23 mouse cellular contexts compared by ENCODE assay signal in genomic region chr2:28569903-28570302, GRCm38 (mm10). TPM values are rescaled to one million over a fixed set of nuclear protein-coding genes. Genes with fewer than 3 reads are reported as not detected.
DNase-seq lines count a peak whose midpoint lies in the region; ATAC-seq and TF ChIP-seq lines count a peak whose summit lies in the region.
"Had no signal": no experiment of that assay in that cellular context is flagged by ENCODE, and none has a peak within 500 bp of the region (broad histone marks: within the 10 kb centered on the region; RNA-seq: fewer than 3 reads in every experiment).

No protein-coding gene starts in this region.

- H3K9ac ChIP-seq in heart, adult 2 months (ENCODE audit: low read depth, low read length) = no peak overlapping the region
- H3K9ac ChIP-seq in lung, postnatal 0 days (replicated peaks; ENCODE audit: low read depth) = no peak overlapping the region
- H3K9ac ChIP-seq in kidney, embryonic 16.5 days (replicated peaks; ENCODE audit: low read length) = no peak overlapping the region
- H3K9ac ChIP-seq: heart, embryonic 15.5 days; hindbrain, embryonic 13.5 days; liver, embryonic 12.5 days; midbrain, embryonic 15.5 days had no signal

- no peak for TF ChIP-seq CTCF in heart, adult 2 months (IDR thresholded peaks at IDR 0.05)
- TF ChIP-seq CTCF in lung, postnatal 0 days (IDR thresholded peaks at IDR 0.05) = no peak

- no peaks in the 10 kb centered on the region for H3K79me2 ChIP-seq in heart, adult 2 months (replicated peaks; ENCODE audit: control insufficient read depth, insufficient read depth, low read length)

- ATAC-seq in lung, postnatal 0 days = peak; percentile 86
- no peak for ATAC-seq in kidney, embryonic 16.5 days (ENCODE audit: low FRiP score, low TSS enrichment)
- ATAC-seq: forebrain, embryonic 16.5 days; intestine, embryonic 16.5 days; liver, embryonic 12.5 days; midbrain, embryonic 15.5 days had no signal

- H3K27me3 ChIP-seq in heart, adult 2 months (ENCODE audit: control insufficient read depth, insufficient read depth, low read length) = no peaks in the 10 kb centered on the region
- H3K27me3 ChIP-seq in lung, postnatal 0 days (replicated peaks; ENCODE audit: insufficient read depth, low read length) = no peaks in the 10 kb centered on the region
- no peaks in the 10 kb centered on the region for H3K27me3 ChIP-seq in kidney, embryonic 16.5 days (ENCODE audit: insufficient read depth, low read length)
- H3K27me3 ChIP-seq: CH12.LX; heart, embryonic 15.5 days; hindbrain, embryonic 13.5 days; liver, embryonic 12.5 days; midbrain, embryonic 15.5 days had no signal

- H3K4me2 ChIP-seq in lung, postnatal 0 days (replicated peaks; ENCODE audit: low read depth, low read length) = no peak overlapping the region
- no peak overlapping the region for H3K4me2 ChIP-seq in kidney, embryonic 16.5 days (replicated peaks; ENCODE audit: low read depth, low read length)
- H3K4me2 ChIP-seq: heart, embryonic 15.5 days; hindbrain, embryonic 13.5 days; liver, embryonic 12.5 days; midbrain, embryonic 15.5 days had no signal

- TF ChIP-seq POLR2A in heart, adult 2 months (IDR thresholded peaks at IDR 0.05; ENCODE audit: insufficient read depth, low read depth, low read length) = no peak

- intact Hi-C loops in heart, postnatal 10 days (cut with DNase I) = no loop called here
- intact Hi-C loops in heart, adult 2 months (cut with DNase I) = no loop called here
- intact Hi-C loops in left cerebral cortex, postnatal 36 days (cut with DNase I) = no loop called here

- peaks cover 9% of the 10 kb centered on the region for H3K4me1 ChIP-seq in heart, adult 2 months (ENCODE audit: control insufficient read depth, insufficient read depth, low read length)
- H3K4me1 ChIP-seq in lung, postnatal 0 days (ENCODE audit: insufficient read depth, low read depth, low read length) = no peaks in the 10 kb centered on the region
- H3K4me1 ChIP-seq in kidney, embryonic 16.5 days (ENCODE audit: insufficient read depth, low read length) = no peaks in the 10 kb centered on the region
- H3K4me1 ChIP-seq: heart, embryonic 15.5 days; hindbrain, embryonic 13.5 days; liver, embryonic 12.5 days; midbrain, embryonic 15.5 days had no signal

- WGBS in heart, adult 2 months = 77% methylated on average over 3 of the region's 3 CpGs
- WGBS in lung, postnatal 0 days = 62% methylated on average over 2 of the region's 3 CpGs
- WGBS in kidney, embryonic 16.5 days = 82% methylated on average over 3 of the region's 3 CpGs

- H3K4me3 ChIP-seq in heart, adult 2 months = no peak overlapping the region
- no peak overlapping the region for H3K4me3 ChIP-seq in lung, postnatal 0 days (ENCODE audit: low read depth, low read length)
- H3K4me3 ChIP-seq in kidney, embryonic 16.5 days (ENCODE audit: low read length) = no peak overlapping the region
- H3K4me3 ChIP-seq: gastrocnemius, adult 2 months; heart, embryonic 15.5 days; hindbrain, embryonic 13.5 days; layer of hippocampus, adult 2 months; liver, embryonic 12.5 days; midbrain, embryonic 15.5 days had no signal

- TF ChIP-seq EP300 in heart, adult 2 months (IDR thresholded peaks at IDR 0.05; ENCODE audit: insufficient read depth, low read depth, low read length) = no peak
- no peak for TF ChIP-seq EP300 in lung, postnatal 0 days (IDR thresholded peaks at IDR 0.05)

- peak; percentile 48 to 51 for DNase-seq in heart, postnatal 10 days
- no peak for DNase-seq in heart, adult 2 months
- DNase-seq in NIH3T3 (ENCODE audit: low read depth) = peak; percentile 47
- DNase-seq in hindlimb bud, embryonic 11.5 days (ENCODE audit: extremely low spot score, low read depth, low spot score) = peak; percentile 14
- DNase-seq in lung, postnatal 0 days (ENCODE audit: low spot score) = peak; percentile 56
- DNase-seq in cerebellum, postnatal 14 days = no peak
- DNase-seq in left cerebral cortex, postnatal 36 days (ENCODE audit: low spot score in 2 of 2) = no peak
- DNase-seq: adrenal gland, postnatal 10 days; cerebellum, adult 11 months; gastrocnemius, adult 2 months had no signal

- H3K9me3 ChIP-seq in lung, postnatal 0 days (ENCODE audit: low read length) = no peaks in the 10 kb centered on the region
- no peaks in the 10 kb centered on the region for H3K9me3 ChIP-seq in kidney, embryonic 16.5 days (ENCODE audit: low read length)
- H3K9me3 ChIP-seq: heart, embryonic 15.5 days; hindbrain, embryonic 13.5 days; liver, embryonic 12.5 days; midbrain, embryonic 15.5 days had no signal

- H3K36me3 ChIP-seq in heart, adult 2 months (ENCODE audit: control insufficient read depth, insufficient read depth, low read length) = no peaks in the 10 kb centered on the region
- H3K36me3 ChIP-seq in lung, postnatal 0 days (ENCODE audit: insufficient read depth, low read length) = peaks cover 37% of the 10 kb centered on the region
- peaks cover 90% of the 10 kb centered on the region for H3K36me3 ChIP-seq in kidney, embryonic 16.5 days (ENCODE audit: insufficient read depth, low read length)

- H3K27ac ChIP-seq in heart, adult 2 months = no peak overlapping the region
- H3K27ac ChIP-seq in lung, postnatal 0 days (ENCODE audit: low read length) = no peak overlapping the region
- no peak overlapping the region for H3K27ac ChIP-seq in kidney, embryonic 16.5 days (ENCODE audit: low read length)
- H3K27ac ChIP-seq: gastrocnemius, adult 2 months; heart, embryonic 15.5 days; hindbrain, embryonic 13.5 days; kidney, postnatal 0 days; layer of hippocampus, adult 2 months; liver, embryonic 12.5 days; midbrain, embryonic 15.5 days had no signal

RNA-seq across cellular contexts. Expression of gene Cel, which starts 6.7 kb away (rescaled TPM):
- total RNA-seq in heart, postnatal 10 days (2021) = not detected
- total RNA-seq in heart, adult 2 months (2021) = not detected
- polyA plus RNA-seq in heart, adult 2 months (2012; rRNA removed) = not detected in 2 replicates
- polyA plus RNA-seq in lung, postnatal 0 days (2015; fragmentation: Nextera tagmentation; extraction: Ambion mirVana) = 0.46 TPM in 1 of 2 replicates, not detected in the other
- polyA plus RNA-seq in kidney, embryonic 16.5 days (2015; fragmentation: Nextera tagmentation; extraction: Ambion mirVana) = not detected in 2 replicates
- not detected for total RNA-seq in left cerebral cortex, postnatal 36 days (2021)
- total RNA-seq: CH12.LX; gastrocnemius, adult 2 months; granulocyte monocyte progenitor cell, adult 5-6 weeks; layer of hippocampus, adult 2 months; left cerebral cortex, adult 8-10 months had no signal
- polyA plus RNA-seq: forebrain, embryonic 16.5 days; kidney, postnatal 0 days; liver, embryonic 12.5 days had no signal

RNA-seq across cellular contexts. Expression of gene Gtf3c5, which starts 13.6 kb away (rescaled TPM):
- total RNA-seq in heart, postnatal 10 days (2021) = 10 to 100 TPM; 14.1 to 15.4 TPM
- total RNA-seq in heart, adult 2 months (2021) = 10 to 100 TPM; 11.0 to 12.2 TPM
- polyA plus RNA-seq in heart, adult 2 months (2012; rRNA removed) = 14.3 and 21.9 TPM in 2 replicates
- polyA plus RNA-seq in lung, postnatal 0 days (2015; fragmentation: Nextera tagmentation; extraction: Ambion mirVana) = 15.8 and 18.9 TPM in 2 replicates
- 48.5 and 49.7 TPM in 2 replicates for polyA plus RNA-seq in kidney, embryonic 16.5 days (2015; fragmentation: Nextera tagmentation; extraction: Ambion mirVana)
- total RNA-seq in left cerebral cortex, postnatal 36 days (2021) = 10 to 100 TPM; 17.9 to 18.6 TPM

RNA-seq across cellular contexts. Expression of gene Gfi1b, which starts 51.9 kb away (rescaled TPM):
- total RNA-seq in heart, postnatal 10 days (2021) = not detected
- not detected for total RNA-seq in heart, adult 2 months (2021)
- 0.12 TPM in 2 replicates for polyA plus RNA-seq in heart, adult 2 months (2012; rRNA removed)
- 0.94 and 1.0 TPM in 2 replicates for polyA plus RNA-seq in lung, postnatal 0 days (2015; fragmentation: Nextera tagmentation; extraction: Ambion mirVana)
- 0.33 and 0.42 TPM in 2 replicates for polyA plus RNA-seq in kidney, embryonic 16.5 days (2015; fragmentation: Nextera tagmentation; extraction: Ambion mirVana)
- not detected for total RNA-seq in left cerebral cortex, postnatal 36 days (2021)
- total RNA-seq: gastrocnemius, adult 2 months; layer of hippocampus, adult 2 months; left cerebral cortex, adult 8-10 months had no signal
- polyA plus RNA-seq: cortical plate, adult 2 months; forebrain, embryonic 16.5 days; midbrain, embryonic 15.5 days had no signal

RNA-seq across cellular contexts. Expression of gene Ralgds, which starts 57.0 kb away (rescaled TPM):
- total RNA-seq in heart, postnatal 10 days (2021) = 10 to 100 TPM; 20.6 to 26.6 TPM
- 10 to 100 TPM in 1 of 2 experiments, 1 to 10 TPM in 1; 9.7 to 12.2 TPM for total RNA-seq in heart, adult 2 months (2021)
- 19.5 and 24.8 TPM in 2 replicates for polyA plus RNA-seq in heart, adult 2 months (2012; rRNA removed)
- polyA plus RNA-seq in lung, postnatal 0 days (2015; fragmentation: Nextera tagmentation; extraction: Ambion mirVana) = 24.4 and 29.1 TPM in 2 replicates
- polyA plus RNA-seq in kidney, embryonic 16.5 days (2015; fragmentation: Nextera tagmentation; extraction: Ambion mirVana) = 24.7 and 28.7 TPM in 2 replicates
- 10 to 100 TPM; 82.7 to 82.8 TPM for total RNA-seq in left cerebral cortex, postnatal 36 days (2021)

Comparison
In these comparisons a context has a peak if more than half of its experiments do, and no peak if none do; other contexts are left out.
1. DNase-seq: peak in heart, postnatal 10 days (2 of 2), NIH3T3 (single experiment), hindlimb bud, embryonic 11.5 days (single experiment) and lung, postnatal 0 days (single experiment); none in heart, adult 2 months (0 of 2), cerebellum, postnatal 14 days (0 of 2) and left cerebral cortex, postnatal 36 days (0 of 2).